Mouse (Mus musculus): ENCODE measurements around the gene Lsm7. TPM values are rescaled to one million over a fixed set of nuclear protein-coding genes. Genes with fewer than 3 reads are reported as not detected.

Gene Lsm7
- total RNA-seq (2021): 10 to 100 TPM; 19.4 to 23.2 TPM
- polyA plus RNA-seq (2012; rRNA removed): 74.9 and 79.9 TPM in 2 replicates
- long read RNA-seq, transcript Lsm7-201 (4 exons, 468 nt): major isoform, 26 of 39 reads
- long read RNA-seq, partial matches to known transcripts: 0 of 39 reads
- long read RNA-seq, other reads (novel, unspliced or antisense): 11 of 39 reads

DNA sequence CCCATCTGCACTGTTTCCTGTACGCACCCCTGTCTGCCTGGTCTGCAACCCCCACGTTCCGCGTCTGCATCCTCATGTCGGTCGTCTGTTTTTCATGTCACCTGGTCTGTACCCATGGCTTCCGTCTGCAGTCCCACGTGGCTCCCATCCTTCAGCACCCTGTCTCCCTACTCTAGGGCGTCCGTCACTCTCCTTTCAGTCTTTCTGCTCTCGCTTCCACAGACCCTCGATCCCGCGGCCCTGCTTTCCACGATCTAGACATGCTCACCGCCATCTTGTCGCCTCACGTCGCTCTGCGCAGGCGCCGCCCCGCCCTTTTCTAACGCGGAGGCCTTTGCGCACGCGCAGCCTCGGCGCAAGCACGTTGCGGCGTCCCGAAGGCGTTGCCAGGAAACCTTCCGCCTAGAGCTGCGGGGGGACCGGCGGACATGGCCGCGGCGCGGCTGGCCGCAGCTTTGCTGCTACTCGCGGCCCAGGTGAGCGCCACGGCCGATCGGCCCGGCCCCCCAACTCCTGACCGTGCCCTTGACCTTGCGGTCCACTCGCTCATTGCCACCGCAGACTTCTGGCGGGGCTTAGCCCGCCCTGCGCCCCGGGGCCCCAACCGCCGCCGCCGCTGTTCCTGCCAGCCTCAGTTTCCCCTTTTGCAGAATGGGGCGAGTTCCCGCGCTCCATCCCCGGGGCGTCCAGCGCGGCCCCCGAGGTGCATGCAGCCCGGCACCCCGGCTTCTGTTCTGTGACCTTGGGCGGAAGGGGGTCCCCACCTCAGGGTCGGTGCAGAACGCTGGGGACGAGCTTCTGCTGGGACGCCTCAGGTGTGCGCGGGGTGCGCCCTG lies at the start of gene Lsm7, which contains the start of gene Sppl2b:
Gene Lsm7 (minus strand): TSS at position 297 of the 836 bp plus-strand sequence.
Gene Sppl2b (plus strand): TSS at position 363 of the 836 bp plus-strand sequence.
- DNase-seq: peak; percentile 98 to 99
- Histone ChIP-seq H3K36me3 (ENCODE audit: control insufficient read depth, insufficient read depth, low read length) (no peaks in the 10 kb centered on the region), H3K27ac (peak within 1 kb of the TSS; percentile 70), H3K9ac (ENCODE audit: low read depth, low read length) (peak within 1 kb of the TSS; percentile 70), H3K4me3 (peak within 1 kb of the TSS; percentile 83), H3K27me3 (ENCODE audit: control insufficient read depth, insufficient read depth, low read length) (no peaks in the 10 kb centered on the region), H3K4me1 (ENCODE audit: control insufficient read depth, insufficient read depth, low read length) (peaks cover 6% of the 10 kb centered on the region), H3K79me2 (replicated peaks; ENCODE audit: control insufficient read depth, insufficient read depth, low read length) (peaks cover 1% of the 10 kb centered on the region; the same call in 1 of the 2 replicates)
- intact Hi-C loops (cut with DNase I): loop anchor here (2.0 kb wide), 1 partner anchor 30 kb away; no protein-coding TSS in a partner anchor
- peak; percentile 91 for TF ChIP-seq POLR2A (IDR thresholded peaks at IDR 0.05; ENCODE audit: insufficient read depth, low read depth, low read length)
- TF ChIP-seq EP300 (IDR thresholded peaks at IDR 0.05; ENCODE audit: insufficient read depth, low read depth, low read length): peak; percentile 66; the same call in 1 of the 2 replicates
- TF ChIP-seq CTCF (IDR thresholded peaks at IDR 0.05): no peak
- under 1% methylated on average over 81 of the region's 81 CpGs for WGBS

DNA sequence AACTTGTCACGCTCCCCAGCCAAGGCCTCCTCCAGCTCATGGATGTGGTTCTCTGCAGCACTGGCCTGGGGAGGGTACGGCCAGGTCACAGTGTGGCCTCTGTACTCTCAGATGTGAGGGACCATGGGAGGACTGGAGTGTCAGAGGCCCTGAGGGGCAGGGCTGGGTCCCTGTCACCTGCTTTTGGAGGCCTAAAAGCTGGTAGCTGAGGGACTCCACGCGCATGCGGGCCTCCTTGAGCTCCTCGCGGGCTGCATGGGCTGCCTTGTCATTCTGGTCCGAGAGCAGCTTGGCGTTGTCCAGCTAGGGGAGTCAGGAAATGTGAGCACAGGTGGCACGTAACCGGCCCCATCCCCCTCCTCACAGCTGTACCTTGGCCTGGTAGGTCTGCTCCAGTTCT lies 49.7 kb upstream of the Lsm7 start:
- Histone ChIP-seq H3K9ac (ENCODE audit: low read depth, low read length) (no peak overlapping the region), H3K4me1 (ENCODE audit: control insufficient read depth, insufficient read depth, low read length) (peaks cover 6% of the 10 kb centered on the region), H3K27me3 (ENCODE audit: control insufficient read depth, insufficient read depth, low read length) (no peaks in the 10 kb centered on the region), H3K27ac (no peak overlapping the region), H3K4me3 (no peak overlapping the region), H3K79me2 (replicated peaks; ENCODE audit: control insufficient read depth, insufficient read depth, low read length) (no peaks in the 10 kb centered on the region), H3K36me3 (ENCODE audit: control insufficient read depth, insufficient read depth, low read length) (no peaks in the 10 kb centered on the region)
- intact Hi-C loops (cut with DNase I): loop anchor here (10.0 kb wide), 1 partner anchor 590 kb away; the partner anchor contains the start of gene Ncln
- 92% methylated on average over 11 of the region's 11 CpGs for WGBS
- TF ChIP-seq POLR2A (IDR thresholded peaks at IDR 0.05; ENCODE audit: insufficient read depth, low read depth, low read length) (no peak), EP300 (IDR thresholded peaks at IDR 0.05; ENCODE audit: insufficient read depth, low read depth, low read length) (no peak), CTCF (IDR thresholded peaks at IDR 0.05) (no peak)
- no peak for DNase-seq

- H3K36me3 ChIP-seq (ENCODE audit: control insufficient read depth, insufficient read depth, low read length): no peaks in the 10 kb centered on the region
- peaks cover 9% of the 10 kb centered on the region for H3K4me1 ChIP-seq (ENCODE audit: control insufficient read depth, insufficient read depth, low read length)
- H3K27me3 ChIP-seq (ENCODE audit: control insufficient read depth, insufficient read depth, low read length): no peaks in the 10 kb centered on the region
- H3K4me3 ChIP-seq: no peak overlapping the region
- whole genome bisulfite sequencing: 75% methylated on average over 28 of the region's 28 CpGs
- no peaks in the 10 kb centered on the region for H3K79me2 ChIP-seq (replicated peaks; ENCODE audit: control insufficient read depth, insufficient read depth, low read length)
- intact Hi-C loops (cut with DNase I): loop anchor here (10.0 kb wide), 1 partner anchor 591 kb away; the partner anchor contains the start of gene Ncln
- DNase-seq: no peak
- no peak overlapping the region for H3K27ac ChIP-seq
- TF ChIP-seq EP300 (IDR thresholded peaks at IDR 0.05; ENCODE audit: insufficient read depth, low read depth, low read length) (no peak), CTCF (IDR thresholded peaks at IDR 0.05) (no peak), POLR2A (IDR thresholded peaks at IDR 0.05; ENCODE audit: insufficient read depth, low read depth, low read length) (no peak)
- no peak overlapping the region for H3K9ac ChIP-seq (ENCODE audit: low read depth, low read length)
These were observed 49.1 kb upstream of the Lsm7 start for GRCm38 (mm10) chr10:80904004-80904693.

GRCm38 (mm10) chr10:80903282-80903681 lies 48.3 kb upstream of the Lsm7 start:
- 91% methylated on average over 10 of the region's 10 CpGs for WGBS
- Histone ChIP-seq H3K4me3 (no peak overlapping the region), H3K27me3 (ENCODE audit: control insufficient read depth, insufficient read depth, low read length) (no peaks in the 10 kb centered on the region), H3K79me2 (replicated peaks; ENCODE audit: control insufficient read depth, insufficient read depth, low read length) (no peaks in the 10 kb centered on the region), H3K36me3 (ENCODE audit: control insufficient read depth, insufficient read depth, low read length) (no peaks in the 10 kb centered on the region), H3K9ac (ENCODE audit: low read depth, low read length) (no peak overlapping the region), H3K27ac (no peak overlapping the region), H3K4me1 (ENCODE audit: control insufficient read depth, insufficient read depth, low read length) (peaks cover 9% of the 10 kb centered on the region)
- TF ChIP-seq EP300 (IDR thresholded peaks at IDR 0.05; ENCODE audit: insufficient read depth, low read depth, low read length): no peak
- no peak for TF ChIP-seq POLR2A (IDR thresholded peaks at IDR 0.05; ENCODE audit: insufficient read depth, low read depth, low read length)
- no peak for TF ChIP-seq CTCF (IDR thresholded peaks at IDR 0.05)
- DNase-seq: no peak
- intact Hi-C loops (cut with DNase I): loop anchor here (10.0 kb wide), 1 partner anchor 592 kb away; the partner anchor contains the start of gene Ncln

- TF ChIP-seq CTCF (IDR thresholded peaks at IDR 0.05) (no peak), EP300 (IDR thresholded peaks at IDR 0.05; ENCODE audit: insufficient read depth, low read depth, low read length) (no peak), POLR2A (IDR thresholded peaks at IDR 0.05; ENCODE audit: insufficient read depth, low read depth, low read length) (no peak)
- Histone ChIP-seq H3K27me3 (ENCODE audit: control insufficient read depth, insufficient read depth, low read length) (no peaks in the 10 kb centered on the region), H3K4me3 (no peak overlapping the region), H3K4me1 (ENCODE audit: control insufficient read depth, insufficient read depth, low read length) (peaks cover 9% of the 10 kb centered on the region), H3K79me2 (replicated peaks; ENCODE audit: control insufficient read depth, insufficient read depth, low read length) (no peaks in the 10 kb centered on the region), H3K27ac (no peak overlapping the region), H3K36me3 (ENCODE audit: control insufficient read depth, insufficient read depth, low read length) (no peaks in the 10 kb centered on the region), H3K9ac (ENCODE audit: low read depth, low read length) (no peak overlapping the region)
- DNase-seq: no peak
- intact Hi-C loops (cut with DNase I): loop anchor here (10.0 kb wide), 1 partner anchor 592 kb away; the partner anchor contains the start of gene Ncln
- WGBS: 92% methylated on average over 9 of the region's 9 CpGs
These were observed 47.4 kb upstream of the Lsm7 start for GRCm38 (mm10) chr10:80902273-80902940.

Data from heart, adult 2 months (tissue).